Mouse (Mus musculus): ENCODE results near the gene Fbxo7. TPM values are rescaled to one million over a fixed set of nuclear protein-coding genes. Genes with fewer than 3 reads are reported as not detected.

Gene Fbxo7
- total RNA-seq, 2 experiments from 2014 or later, result 17.7 to 23.8 TPM

DNA sequence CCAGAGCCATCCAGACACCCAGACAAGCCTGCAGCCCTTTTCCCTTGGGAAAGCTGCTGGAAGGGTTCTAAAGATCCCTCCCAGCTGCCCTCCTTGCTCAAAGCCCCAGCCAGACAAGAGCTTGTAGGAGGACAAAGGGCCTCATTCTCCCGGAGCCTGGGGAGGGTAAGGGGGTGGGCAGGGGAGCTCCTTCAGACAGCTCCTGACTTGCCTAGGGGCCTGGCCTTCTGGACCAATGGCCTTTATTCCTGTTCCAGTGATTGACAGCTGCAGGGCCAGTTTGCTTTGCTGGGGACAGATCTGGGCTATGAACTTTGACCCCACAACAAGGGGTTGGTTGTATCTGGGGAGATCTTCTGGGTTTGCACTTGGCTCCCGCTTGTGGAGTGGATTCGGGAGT is 47.6 kb downstream of the Fbxo7 start:
- DNase-seq (ENCODE audit: extremely low spot score in 1 of 2, low spot score in 2 of 2), result peak in 1 of 2 experiments; percentile 43
- intact Hi-C loops (cut with DNase I), result no loop called here

DNA sequence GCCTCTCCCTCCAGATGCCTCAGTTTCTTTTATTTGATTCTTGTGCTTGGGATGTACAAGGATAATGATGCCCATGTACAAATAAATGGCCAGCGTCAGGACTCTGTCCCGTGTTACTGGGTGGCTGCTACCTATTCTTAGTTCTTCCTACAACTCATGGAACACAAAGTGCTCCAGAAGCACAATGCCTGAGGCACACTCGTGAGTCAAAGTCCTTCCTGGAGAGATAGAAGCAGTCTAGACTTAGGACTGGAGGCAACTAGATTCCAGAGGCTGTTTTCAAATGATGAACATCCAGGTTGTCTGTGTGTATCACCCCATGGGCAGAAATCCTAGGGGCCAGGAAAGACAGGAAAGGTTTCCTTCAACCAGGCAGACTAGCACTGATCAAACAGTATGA is 49.0 kb downstream of the Fbxo7 start:
- intact Hi-C loops (cut with DNase I), result no loop called here
- DNase-seq (ENCODE audit: extremely low spot score in 1 of 2, low spot score in 2 of 2), result no peak

DNA sequence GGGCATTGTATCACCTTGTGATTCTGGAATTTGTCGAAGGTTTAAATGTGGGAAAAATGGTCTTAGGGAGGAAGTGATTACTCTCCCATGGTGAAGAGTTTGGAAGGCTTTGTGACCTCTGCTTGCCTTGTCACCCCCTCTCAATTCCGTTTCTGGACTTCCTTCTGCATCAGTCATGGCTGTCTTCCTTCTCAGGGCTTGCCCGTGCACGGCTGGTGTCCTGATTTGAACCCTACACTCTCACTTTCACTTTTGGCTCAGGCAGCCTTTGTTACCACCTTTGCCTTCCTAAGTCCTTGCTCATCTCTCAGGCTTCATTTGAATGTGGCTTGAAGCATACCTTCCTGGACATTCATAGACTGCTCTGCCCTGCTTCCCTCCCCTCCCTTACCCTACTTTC is 52.4 kb downstream of the Fbxo7 start:
- intact Hi-C loops (cut with DNase I), result no loop called here

DNA sequence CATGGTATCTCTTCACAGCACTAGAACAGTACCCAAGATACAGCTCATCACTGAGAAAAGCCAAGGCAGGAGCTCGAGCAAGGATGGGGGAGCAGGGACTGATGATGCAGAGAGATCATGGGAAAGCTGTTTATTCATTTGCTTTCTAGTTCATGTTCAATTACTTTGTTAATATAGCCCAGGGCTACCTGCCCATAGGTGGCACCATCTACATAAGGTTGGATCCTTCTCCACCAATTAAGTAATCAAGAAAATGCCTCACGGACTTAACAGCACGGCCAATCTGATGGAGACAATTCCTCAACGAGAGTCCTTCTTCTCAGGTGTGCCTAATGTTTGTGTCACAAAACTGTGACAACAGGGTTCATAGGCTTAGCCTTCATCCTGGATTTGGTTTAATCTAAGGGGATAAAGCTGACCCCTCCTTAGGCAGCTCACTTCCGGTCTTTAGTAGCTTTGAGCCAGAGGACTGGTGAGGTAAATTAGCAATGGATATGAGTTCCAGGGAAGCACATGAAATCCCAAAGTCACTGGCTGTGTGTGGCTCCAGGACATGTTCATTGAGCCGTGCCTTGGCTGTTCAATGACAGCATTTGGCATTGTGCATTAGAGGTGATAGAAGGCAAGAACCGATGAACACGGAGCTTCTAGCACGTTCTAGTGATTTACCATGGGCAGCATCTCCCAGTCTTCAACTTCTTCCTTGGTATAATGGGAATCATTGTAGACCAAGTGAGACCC is 53.4 kb downstream of the Fbxo7 start:
- intact Hi-C loops (cut with DNase I), result no loop called here
- no peak for DNase-seq (ENCODE audit: extremely low spot score in 1 of 2, low spot score in 2 of 2)

More for the DNA sequence above, 52.4 kb downstream of the Fbxo7 start:
- no peak for DNase-seq (ENCODE audit: extremely low spot score in 1 of 2, low spot score in 2 of 2)

DNA sequence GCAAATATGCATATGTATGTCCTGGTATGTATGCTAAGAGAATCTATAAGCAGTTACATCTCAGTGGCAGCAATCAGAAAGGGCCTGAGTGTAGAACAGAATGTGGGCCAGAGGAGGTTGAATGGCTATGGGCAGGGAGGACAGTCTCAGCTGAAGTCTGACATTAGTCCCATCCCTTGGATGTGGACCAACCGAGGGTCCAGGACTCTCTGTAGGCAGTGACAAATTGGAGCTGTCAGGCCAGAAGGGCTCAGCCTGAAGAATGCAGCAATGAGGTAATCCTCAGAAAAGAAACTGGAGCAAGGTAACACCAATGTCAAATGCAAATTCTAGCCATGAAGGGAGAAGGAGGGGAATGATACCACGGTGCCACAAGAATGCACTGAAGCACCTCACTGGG is 55.5 kb downstream of the Fbxo7 start:
- no peak for DNase-seq (ENCODE audit: extremely low spot score in 1 of 2, low spot score in 2 of 2)
- intact Hi-C loops (cut with DNase I), result no loop called here

DNA sequence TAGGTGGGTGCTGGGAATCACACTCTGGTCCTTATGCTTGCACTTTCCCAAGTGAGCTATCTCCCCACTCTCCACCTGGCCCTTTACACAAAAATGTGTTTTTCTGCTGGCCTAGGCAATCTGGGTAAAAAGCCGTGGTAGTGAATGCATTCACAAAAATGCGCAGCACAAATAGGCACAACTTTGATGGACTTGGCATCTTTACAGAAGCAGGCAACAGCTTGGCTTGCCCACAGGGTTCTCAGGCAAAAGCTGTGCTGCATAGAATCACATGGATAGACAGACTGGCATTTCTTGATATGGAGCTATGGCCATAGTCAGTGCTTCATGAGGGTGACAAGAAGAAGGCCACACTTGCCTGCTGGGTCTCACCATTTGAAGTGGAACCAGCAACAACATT is 57.0 kb downstream of the Fbxo7 start:
- intact Hi-C loops (cut with DNase I), result no loop called here
- DNase-seq (ENCODE audit: extremely low spot score in 1 of 2, low spot score in 2 of 2), result no peak

DNA sequence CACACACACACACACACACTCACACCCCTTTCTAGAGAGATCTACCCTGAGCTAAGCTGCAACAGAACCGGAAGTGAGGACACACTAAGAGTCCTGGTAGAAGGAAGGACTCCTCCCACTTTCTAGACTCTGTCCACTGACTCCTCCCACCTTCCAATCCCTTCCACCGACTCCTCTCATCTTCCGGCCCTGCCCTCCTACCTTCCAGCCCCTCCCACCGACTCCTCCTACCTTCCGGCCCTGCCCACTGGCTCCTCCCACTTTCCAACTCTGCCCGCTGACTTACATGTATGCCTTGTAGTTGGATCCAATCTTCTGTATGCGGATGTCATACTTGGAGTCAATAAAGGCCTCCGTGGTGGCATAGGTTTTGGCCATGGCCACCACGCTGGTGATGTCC is 58.1 kb downstream of the Fbxo7 start:
- intact Hi-C loops (cut with DNase I), result loop anchor here (5.0 kb wide), 1 partner anchor 217 kb away; no protein-coding TSS in a partner anchor
- no peak for DNase-seq (ENCODE audit: extremely low spot score in 1 of 2, low spot score in 2 of 2)

DNA sequence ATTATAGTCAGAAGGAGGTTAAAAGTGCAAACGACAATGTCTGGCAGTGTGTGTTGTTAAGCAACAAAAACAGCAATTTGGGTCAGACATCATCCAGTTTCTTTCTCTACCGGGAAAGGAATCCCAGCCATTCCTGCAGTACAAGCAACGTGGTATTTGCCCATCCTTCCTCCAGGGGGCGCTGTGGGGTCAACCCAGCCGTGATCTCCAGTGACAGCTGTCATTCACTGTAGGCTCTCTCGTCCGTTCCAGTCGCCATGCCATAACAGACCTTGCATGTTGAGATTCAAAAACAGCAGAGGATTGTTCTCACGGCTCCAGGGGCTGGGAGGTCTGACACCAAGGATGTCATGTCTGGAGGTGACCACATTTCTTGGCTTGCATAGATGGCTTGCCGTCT is 70.1 kb downstream of the Fbxo7 start:
- peak in 1 of 2 experiments; percentile 48 for DNase-seq (ENCODE audit: extremely low spot score in 1 of 2, low spot score in 2 of 2)
- intact Hi-C loops (cut with DNase I), result no loop called here

DNA sequence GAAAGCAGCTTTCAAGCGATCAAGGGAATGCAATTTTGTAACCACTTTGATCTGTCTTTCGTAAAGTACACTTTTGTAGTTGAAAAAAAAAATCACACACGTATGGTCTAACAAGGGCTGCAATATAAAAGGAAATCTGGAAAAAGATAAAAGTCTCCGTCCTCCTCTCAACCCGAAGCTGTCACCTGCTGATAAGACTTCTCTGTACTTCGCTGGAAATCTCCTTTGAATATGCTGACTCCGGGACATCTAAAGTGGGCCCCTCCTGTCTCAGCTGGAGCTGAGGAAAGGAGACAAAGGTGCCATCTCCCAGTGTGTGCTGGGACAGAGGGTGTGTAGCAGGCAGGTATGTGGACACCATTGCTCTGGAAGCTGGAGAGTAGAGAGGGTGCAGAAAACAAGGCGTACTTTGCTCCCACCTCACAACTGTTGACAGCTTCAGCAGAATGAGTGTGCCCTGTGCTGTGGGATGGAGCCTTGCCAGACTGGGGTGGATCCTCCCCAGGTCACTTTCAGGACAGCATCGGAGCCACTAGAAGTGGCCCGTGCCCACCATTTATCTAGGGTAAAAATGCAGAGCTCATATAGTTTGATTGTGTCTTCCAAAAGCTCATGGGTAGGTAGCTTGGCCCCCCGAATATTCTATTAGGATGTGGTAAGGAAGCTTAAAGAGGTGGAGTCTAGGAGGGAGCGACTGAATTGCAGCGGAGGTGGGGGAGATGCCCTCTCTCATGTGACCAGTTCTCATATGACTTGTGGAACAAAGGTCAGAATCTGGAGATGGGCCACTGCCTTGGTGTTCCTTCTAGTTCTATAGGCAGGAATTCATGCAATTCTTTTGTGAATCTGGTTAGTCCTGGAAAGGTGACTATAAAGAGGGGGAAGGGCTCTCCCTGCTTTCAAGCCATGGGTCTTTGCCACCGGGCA is 71.6 kb downstream of the Fbxo7 start:
- intact Hi-C loops (cut with DNase I), result no loop called here
- DNase-seq (ENCODE audit: extremely low spot score in 1 of 2, low spot score in 2 of 2), result no peak

DNA sequence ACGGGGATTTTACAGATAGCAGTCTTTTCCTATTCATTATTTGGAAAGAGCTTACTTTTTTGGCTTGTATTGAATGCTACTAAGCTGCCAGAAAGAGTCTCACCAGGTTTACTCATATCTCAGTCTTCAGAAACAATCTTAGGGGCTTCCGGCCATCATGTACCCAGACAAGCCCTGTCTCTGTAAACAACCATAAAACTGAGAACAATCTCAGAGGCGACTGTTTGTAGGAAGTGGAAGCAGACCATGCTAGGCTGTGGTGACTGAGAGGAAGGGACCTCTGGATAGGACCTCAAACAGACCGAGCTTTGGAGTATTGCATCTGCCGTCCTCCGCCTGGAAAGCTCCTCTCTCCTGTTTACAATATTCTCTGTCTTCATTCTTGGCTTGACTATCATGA is 76.6 kb downstream of the Fbxo7 start:
- intact Hi-C loops (cut with DNase I), result no loop called here
- no peak for DNase-seq (ENCODE audit: extremely low spot score in 1 of 2, low spot score in 2 of 2)

DNA sequence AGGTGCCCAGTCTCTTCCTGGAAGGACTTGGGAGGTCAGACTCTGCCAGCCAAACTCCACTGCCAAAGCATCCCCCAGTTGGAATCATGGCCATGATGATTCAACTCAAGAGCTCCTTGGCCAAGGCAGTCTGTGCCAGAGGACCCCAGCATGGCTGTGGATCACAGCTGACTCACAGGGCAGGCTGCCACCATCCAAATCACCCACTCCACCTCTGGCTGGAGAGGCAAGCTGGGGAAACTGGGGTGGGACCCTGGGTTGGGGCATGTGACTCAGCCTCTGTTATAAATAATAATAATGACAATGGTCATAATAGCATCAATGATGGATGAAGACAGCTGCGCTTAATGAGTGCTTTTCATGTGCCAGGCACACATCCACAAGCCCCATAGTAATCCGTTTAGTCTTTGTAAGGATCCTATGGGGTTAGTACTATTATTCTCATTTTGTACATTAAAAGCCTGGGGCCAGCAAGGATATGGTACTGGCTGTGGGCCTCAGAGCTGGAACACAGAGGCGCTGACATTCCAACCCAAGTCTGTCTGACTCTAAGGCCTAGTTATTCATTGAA is 78.6 kb downstream of the Fbxo7 start:
- intact Hi-C loops (cut with DNase I), result no loop called here
- no peak for DNase-seq (ENCODE audit: extremely low spot score in 1 of 2, low spot score in 2 of 2)

Other genes starting within 250 kb of the Fbxo7 start
- 10 to 100 TPM; 20.0 to 20.6 TPM for gene Pwp1, start 192.5 kb upstream of the Fbxo7 start, total RNA-seq (2021)
- 10 to 100 TPM; 33.8 to 38.8 TPM for gene Prdm4, start 104.8 kb upstream of the Fbxo7 start, total RNA-seq (2021)
- under 1 TPM; 0.22 to 0.26 TPM for gene Ascl4, start 94.3 kb upstream of the Fbxo7 start, total RNA-seq (2021)
- gene Rtcb, start 64.1 kb upstream of the Fbxo7 start, total RNA-seq (2021), result 100 to 1,000 TPM; 105 TPM
- not detected for gene Bpifc, start 10.1 kb upstream of the Fbxo7 start, total RNA-seq (2021)